Mouse (Mus musculus) ES-Bruce4 (cell line): ENCODE measurements around the gene Tiam1.

Source experiments
- CTCF ChIP-seq: IDR thresholded peaks from one replicate; pipeline ENCODE4 v1.8.1; 2011; ENCODE audit warnings: low read depth, low read length
- POLR2A ChIP-seq: IDR thresholded peaks from one replicate; pipeline ENCODE4 v1.8.1; 2011; ENCODE audit warnings: low read length; ENCODE audit not compliant: insufficient read depth

- no peak for TF ChIP-seq CTCF
- TF ChIP-seq POLR2A, result no peak
Observed at GRCm38 (mm10) chr16:90086111-90086510, 57.5 kb downstream of the Tiam1 start.
